Mouse (Mus musculus): Measurements from ENCODE around the gene Pxdn.

Pxdn gene

DNA sequence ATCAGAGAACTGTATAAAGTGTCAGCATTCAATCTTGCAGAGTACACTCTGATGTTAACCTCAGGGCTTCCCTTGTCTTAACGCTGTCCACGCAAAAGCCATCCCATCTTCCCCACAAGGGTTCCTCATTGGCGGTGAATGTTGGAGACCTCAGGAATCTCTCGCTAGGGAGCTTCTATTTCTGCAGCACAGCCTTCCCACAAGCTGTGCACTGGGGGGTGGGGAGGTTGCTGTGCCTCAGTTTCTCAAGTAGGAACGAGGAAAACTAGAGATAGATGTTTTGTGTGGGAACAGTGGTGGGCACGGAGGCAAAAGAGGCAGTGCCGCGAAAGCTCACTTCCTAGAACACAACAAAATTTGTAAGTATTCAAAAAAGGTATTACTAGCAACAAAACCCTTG is at the start of gene Pxdn:
Pxdn (plus strand) TSS at position 301 of the 400 bp plus-strand sequence.
- DNase-seq (ENCODE audit: low read depth in 1 of 2, low spot score in 2 of 2), result no peak

GRCm38 (mm10) chr12:29894669-29895068 is 42.7 kb upstream of the Pxdn start:
- no peak for DNase-seq (ENCODE audit: low read depth in 1 of 2, low spot score in 2 of 2)

DNA sequence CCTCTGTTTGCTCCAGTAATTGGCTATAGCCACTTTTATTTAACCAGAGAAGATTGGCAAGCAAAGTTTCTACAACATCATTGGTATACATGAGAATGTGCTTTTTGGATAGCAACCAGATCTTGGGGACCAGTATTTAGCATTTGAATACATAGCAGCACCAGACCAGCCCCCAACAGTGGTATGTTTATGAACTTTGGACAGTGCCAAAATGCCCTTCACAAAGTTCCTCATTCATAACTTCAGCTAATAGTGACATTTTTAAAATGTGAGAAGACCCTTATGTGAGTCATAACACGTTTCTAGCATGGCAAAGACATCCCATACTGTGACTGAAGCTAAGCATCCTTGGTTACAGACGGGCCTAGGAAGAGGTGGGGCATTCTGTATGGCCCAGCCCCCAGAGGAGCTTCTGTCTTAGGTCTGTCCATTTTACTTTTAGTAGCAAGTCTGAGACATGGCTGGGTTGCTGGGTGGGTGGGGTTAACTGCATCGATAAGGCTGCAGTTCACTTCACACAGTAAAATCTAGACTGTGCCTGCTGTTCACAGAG is 39.8 kb upstream of the Pxdn start:
- no peak for DNase-seq (ENCODE audit: low read depth in 1 of 2, low spot score in 2 of 2)

DNA sequence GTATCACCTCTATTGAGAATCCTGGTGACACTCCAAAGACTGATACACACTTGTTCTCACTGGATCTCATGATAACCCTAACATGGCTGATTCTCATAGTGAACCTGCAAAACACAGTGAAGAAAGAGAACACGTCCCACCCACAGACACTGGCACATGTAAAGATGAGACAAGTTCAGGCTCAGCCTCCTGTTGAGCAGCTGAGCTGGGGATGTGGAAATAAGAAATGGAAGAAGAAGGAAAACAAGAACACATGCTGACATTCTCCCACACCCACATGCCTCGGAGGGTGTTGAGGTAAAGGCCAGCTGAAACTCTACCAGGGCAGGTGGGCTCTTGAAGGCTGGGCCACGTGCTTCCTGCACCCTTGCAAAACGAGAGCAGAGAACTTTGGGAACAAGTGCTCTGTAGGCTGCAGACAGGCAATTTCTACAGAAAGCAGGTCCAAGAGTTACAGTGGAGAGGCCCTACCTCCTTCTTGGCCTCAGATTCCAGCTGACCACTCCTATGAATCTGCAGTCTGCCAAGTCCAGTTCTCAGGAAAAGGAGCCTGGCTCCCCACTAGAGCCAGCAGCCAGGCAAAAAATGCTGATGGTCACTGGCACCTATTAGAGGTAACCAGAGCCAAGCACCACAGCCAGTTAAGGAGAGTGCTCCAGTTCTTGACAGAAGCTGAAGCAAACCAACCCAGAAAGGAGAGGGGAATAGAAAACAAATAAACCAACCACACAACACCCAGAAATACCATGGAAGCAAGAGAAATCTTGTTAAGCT is 33.1 kb upstream of the Pxdn start:
- DNase-seq (ENCODE audit: low read depth in 1 of 2, low spot score in 2 of 2), result no peak

DNA sequence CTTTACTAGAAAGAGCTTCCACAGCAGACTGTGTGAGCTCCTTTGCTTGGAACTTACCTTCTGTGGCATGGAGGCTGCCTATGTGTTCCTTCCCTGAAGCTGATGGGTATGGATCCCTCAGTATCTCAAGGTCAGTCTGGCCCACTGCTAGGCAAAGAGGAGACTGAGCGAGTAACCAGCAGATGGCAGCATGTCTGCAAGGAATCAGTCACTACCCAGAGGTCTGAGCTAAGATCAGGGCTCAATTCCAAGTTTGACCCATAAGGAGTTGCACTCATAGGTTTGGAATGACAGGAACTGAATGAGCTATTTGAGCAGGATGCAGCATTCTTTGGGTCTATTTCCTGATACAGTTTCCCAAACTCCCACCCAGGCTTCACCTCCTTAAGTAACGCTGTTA is 30.4 kb upstream of the Pxdn start:
- DNase-seq (ENCODE audit: low read depth in 1 of 2, low spot score in 2 of 2), result no peak

DNA sequence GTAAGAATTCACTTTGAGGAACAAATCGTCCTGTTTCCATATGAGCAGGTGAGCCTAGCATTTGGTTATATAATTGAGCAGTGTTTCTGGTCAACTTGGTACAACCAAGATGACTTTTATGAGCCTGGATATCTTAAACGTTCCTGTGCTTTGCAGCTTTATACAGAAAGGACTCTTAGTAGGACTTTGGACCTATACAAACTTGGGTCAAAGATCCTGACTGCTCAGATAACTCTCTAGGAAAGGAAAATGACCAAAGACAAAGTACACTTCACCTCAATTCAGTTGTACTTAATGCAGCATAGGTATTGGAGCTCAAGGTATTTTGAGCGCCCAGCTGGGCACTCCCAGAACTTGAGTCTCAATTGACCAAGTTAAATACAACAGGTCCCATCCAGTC is 21.3 kb upstream of the Pxdn start:
- DNase-seq (ENCODE audit: low read depth in 1 of 2, low spot score in 2 of 2), result no peak

DNA sequence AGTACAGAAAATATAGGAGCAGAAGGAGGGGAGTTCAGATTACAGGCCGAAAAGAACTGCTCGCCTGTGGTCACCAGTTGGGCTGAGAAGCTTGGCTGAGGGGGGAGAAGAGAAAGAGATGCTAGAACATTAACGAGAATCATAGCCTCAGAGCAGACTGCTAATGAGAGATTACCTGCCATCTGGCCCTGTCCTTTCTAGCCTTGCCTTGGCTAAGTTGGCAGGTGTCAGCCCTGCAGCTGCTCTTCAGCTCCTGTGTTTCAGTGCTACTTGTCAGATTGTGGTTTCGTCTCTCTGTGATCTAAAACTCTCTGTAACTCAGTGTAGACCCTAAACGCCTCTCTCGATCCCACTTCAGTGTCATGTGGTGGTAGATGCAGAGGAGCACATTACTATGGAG is 20.6 kb upstream of the Pxdn start:
- DNase-seq (ENCODE audit: low read depth in 1 of 2, low spot score in 2 of 2), result no peak

DNA sequence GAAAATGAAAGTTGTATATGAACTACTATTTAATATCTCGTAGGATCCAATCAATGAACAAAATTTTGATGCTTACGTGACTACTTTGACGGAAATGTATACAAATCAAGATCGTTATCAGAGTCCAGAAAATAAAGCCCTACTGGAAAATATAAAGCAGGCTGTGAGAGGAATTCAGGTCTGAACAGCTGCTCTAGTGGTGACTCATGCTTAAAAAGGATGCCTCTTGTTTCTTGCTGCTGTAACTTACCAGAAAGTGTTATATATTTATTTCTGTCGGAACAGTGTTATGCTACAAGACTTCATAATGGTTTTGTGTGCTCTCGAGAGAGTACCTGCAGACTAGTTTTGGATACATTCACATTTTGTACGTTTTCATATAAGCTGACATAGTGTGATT is 17.1 kb upstream of the Pxdn start:
- no peak for DNase-seq (ENCODE audit: low read depth in 1 of 2, low spot score in 2 of 2)

- no peak for DNase-seq (ENCODE audit: low read depth in 1 of 2, low spot score in 2 of 2)
These were observed 15.9 kb upstream of the Pxdn start for GRCm38 (mm10) chr12:29921481-29921880.

DNA sequence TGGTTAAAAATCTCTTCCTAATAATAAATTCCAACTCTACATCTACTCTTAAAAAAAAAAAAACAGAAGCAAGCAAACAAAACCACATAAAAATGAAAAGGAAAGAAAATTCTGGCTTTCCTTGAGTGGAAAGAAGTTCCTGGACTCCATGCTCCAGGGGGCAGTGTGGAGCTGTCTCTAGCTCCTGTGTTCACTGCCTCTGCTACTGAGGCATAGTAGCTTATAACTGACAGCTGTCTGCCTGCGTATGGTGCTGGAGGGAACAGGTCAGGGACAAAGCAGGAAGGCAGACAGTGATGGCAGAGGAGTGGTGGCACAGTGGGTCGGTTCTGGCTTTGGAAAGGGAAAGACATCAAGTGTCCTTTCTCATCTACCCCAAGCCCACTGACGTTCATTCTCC is 10.5 kb upstream of the Pxdn start:
- no peak for DNase-seq (ENCODE audit: low read depth in 1 of 2, low spot score in 2 of 2)

- no peak for DNase-seq (ENCODE audit: low read depth in 1 of 2, low spot score in 2 of 2)
These were observed 6.8 kb upstream of the Pxdn start for GRCm38 (mm10) chr12:29930591-29930990.

DNA sequence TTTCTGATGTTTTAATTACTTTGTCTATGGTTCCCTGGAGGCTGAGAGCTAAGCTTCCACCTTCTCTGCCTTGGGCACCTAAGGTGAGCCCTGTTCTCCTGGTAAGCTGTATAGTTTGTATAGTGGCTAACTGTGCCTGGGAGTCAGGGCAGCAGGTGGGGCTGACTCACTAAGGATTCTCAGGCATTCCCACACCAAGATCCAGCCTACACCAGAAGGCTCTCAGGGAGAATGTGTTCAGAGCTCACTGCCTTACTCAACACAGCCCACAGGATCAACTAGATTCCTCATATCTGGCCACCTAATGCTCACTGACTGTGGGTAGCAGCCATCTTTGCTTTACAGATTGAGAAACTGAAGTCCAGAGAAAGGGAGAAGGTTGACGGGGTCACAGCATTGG is 4.5 kb upstream of the Pxdn start:
- DNase-seq (ENCODE audit: low read depth in 1 of 2, low spot score in 2 of 2), result no peak

GRCm38 (mm10) chr12:29933501-29933900 is 3.9 kb upstream of the Pxdn start:
- no peak for DNase-seq (ENCODE audit: low read depth in 1 of 2, low spot score in 2 of 2)

GRCm38 (mm10) chr12:29934120-29934581 is 3.3 kb upstream of the Pxdn start:
- no peak for DNase-seq (ENCODE audit: low read depth in 1 of 2, low spot score in 2 of 2)

GRCm38 (mm10) chr12:29937851-29938375 is 505 bp downstream of the Pxdn start:
- no peak for DNase-seq (ENCODE audit: low read depth in 1 of 2, low spot score in 2 of 2)

- no peak for DNase-seq (ENCODE audit: low read depth in 1 of 2, low spot score in 2 of 2)
These were observed 1.1 kb downstream of the Pxdn start for GRCm38 (mm10) chr12:29938376-29939041.

GRCm38 (mm10) chr12:29939261-29939671 is 1.9 kb downstream of the Pxdn start:
- no peak for DNase-seq (ENCODE audit: low read depth in 1 of 2, low spot score in 2 of 2)

DNA sequence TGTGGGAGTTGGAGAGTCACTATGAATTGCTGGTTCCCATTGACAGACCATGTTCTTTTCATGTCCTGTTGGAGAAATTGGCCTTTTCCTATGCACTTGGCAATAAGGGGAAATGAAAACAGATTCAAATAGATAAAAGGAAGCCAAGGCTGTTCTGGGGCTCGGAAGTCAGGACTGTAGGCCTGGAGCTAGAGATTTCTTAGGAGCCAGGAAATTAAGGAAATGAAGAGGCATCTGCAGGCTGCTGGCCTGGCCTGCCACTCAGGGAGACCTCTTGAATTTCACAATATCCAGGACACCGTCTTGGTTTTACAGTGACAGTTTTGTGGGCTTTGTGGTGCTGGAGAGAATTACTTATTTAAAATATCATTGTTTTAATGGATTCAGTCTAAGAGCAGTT is 5.0 kb downstream of the Pxdn start:
- no peak for DNase-seq (ENCODE audit: low read depth in 1 of 2, low spot score in 2 of 2)

- no peak for DNase-seq (ENCODE audit: low read depth in 1 of 2, low spot score in 2 of 2)
These were observed 7.2 kb downstream of the Pxdn start for GRCm38 (mm10) chr12:29944650-29945049.

- DNase-seq (ENCODE audit: low read depth in 1 of 2, low spot score in 2 of 2), result no peak
These were observed 7.9 kb downstream of the Pxdn start for GRCm38 (mm10) chr12:29945182-29945743.

- DNase-seq (ENCODE audit: low read depth in 1 of 2, low spot score in 2 of 2), result no peak
These were observed 13.6 kb downstream of the Pxdn start for GRCm38 (mm10) chr12:29951043-29951442.

GRCm38 (mm10) chr12:29951485-29951884 is 14.1 kb downstream of the Pxdn start:
- no peak for DNase-seq (ENCODE audit: low read depth in 1 of 2, low spot score in 2 of 2)

All from monocyte, adult 2 months (primary cell).